Mouse (Mus musculus) urinary bladder, adult 18-20 months (tissue): ENCODE measurements around the gene N4bp2.

Experiments used
- DNase-seq, 2 experiments: peaks; one replicate each; pipeline ENCODE4 v3.0.0; 2022; ENCODE audit warnings: low spot score in 2 of 2, mixed read lengths in 2 of 2

The N4bp2 gene

DNA sequence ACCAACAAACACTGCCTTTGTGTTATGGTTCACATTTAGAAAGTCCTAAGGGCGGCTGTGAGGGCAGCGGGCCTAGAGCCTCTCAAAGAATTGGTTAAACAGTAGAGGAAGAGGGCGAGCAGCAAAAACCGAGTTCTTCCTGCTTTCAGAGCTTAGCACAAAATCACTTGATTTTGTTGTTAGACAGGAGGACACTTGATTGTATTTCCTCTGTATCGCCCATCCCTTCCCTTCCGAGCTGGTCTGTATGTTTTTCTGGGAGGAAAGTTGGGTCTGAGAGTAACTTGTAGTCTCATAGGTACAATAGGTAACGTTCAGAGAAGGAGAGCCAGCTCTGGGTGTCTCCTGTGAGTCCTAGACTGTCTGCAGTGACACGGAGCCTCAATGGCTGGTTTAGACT, 63.8 kb downstream of the N4bp2 start:
- no peak for DNase-seq

- DNase-seq, result no peak
Observed at GRCm38 (mm10) chr5:65828261-65828660, 64.9 kb downstream of the N4bp2 start.

- no peak for DNase-seq
Observed at GRCm38 (mm10) chr5:65829059-65829458, 65.7 kb downstream of the N4bp2 start.

GRCm38 (mm10) chr5:65831917-65832618, 68.7 kb downstream of the N4bp2 start:
- DNase-seq, result no peak

GRCm38 (mm10) chr5:65833092-65833491, 69.8 kb downstream of the N4bp2 start:
- DNase-seq, result no peak

DNA sequence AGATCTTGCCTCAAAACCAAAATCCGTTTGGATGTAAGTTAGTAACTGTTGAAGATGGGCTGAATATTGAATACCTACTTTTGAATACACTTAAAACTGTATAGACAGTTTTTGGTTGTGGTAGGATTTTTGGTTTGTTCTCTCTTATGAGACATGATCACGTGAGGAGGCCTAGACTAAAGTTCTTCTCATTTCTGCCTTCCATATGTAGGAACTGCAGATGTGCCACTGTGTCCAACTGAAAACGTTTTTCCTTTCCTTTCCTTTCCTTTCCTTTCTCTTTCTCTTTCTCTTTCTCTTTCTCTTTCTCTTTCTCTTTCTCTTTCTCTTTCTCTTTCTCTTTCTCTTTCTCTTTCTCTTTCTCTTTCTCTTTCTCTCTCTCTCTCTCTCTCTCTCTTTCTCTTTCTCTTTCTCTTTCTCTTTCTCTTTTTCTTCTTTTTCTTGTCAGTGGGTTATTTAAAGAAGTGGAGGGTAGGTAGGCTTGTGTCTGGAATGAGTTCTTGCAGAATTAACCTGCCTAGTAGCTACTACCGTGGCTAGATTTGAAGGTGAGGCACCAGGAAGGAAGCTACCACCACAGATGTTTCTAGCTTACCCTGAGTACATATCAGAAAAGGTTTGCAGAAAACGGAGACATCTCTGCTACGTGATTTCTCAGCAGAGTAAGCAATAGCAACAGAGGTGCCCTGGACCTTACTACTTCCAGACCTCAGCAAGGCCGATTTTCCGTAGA, 70.6 kb downstream of the N4bp2 start:
- DNase-seq, result no peak

GRCm38 (mm10) chr5:65838053-65838452, 74.7 kb downstream of the N4bp2 start:
- no peak for DNase-seq

- DNase-seq, result no peak
Observed at GRCm38 (mm10) chr5:65842947-65843346, 79.6 kb downstream of the N4bp2 start.

GRCm38 (mm10) chr5:65846534-65846933, 83.2 kb downstream of the N4bp2 start:
- no peak for DNase-seq

GRCm38 (mm10) chr5:65846958-65847357, 83.6 kb downstream of the N4bp2 start:
- no peak for DNase-seq

- DNase-seq, result no peak
Observed at GRCm38 (mm10) chr5:65847656-65848055, 84.3 kb downstream of the N4bp2 start.

DNA sequence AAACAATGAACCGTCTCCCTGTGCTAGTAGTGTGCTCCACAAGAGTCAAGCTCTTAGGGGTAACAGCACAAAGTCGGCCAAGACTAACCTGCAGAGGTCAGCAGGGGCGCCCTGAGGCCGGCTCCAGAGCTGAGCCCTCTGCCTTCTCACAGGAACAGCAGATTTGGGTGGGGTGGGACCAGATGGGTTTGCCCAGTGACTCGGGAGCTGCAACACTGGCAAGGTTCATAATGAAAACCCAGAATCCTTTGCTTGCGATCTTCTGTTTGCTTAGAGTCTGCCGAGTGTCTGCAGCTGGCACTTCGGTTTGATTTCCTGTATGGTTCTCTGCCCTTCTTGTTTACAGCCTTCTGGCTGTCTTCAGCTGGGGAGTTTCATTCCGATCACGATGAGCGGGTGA, 87.4 kb downstream of the N4bp2 start:
- DNase-seq, result no peak

DNA sequence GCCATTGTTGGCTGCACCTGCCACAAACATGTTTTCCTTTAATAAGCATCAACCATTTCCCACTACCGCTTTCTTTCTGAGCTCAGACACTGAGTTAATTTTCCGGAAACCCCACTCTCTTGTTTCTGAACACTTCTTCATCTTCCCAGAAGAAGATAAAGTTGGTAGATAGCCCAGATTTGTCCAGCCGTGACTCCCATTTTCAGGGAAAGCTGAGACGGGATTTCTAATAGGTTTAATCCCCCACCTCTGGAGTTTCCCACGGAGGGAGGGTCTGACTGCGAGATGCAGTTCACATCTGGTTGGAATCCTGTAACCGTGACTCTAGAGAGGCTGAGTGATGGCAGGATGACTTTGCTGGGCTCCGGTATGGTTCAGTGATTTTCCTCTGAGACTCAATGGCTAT, 91.5 kb downstream of the N4bp2 start:
- DNase-seq, result no peak

GRCm38 (mm10) chr5:65855571-65855970, 92.2 kb downstream of the N4bp2 start:
- no peak for DNase-seq

DNA sequence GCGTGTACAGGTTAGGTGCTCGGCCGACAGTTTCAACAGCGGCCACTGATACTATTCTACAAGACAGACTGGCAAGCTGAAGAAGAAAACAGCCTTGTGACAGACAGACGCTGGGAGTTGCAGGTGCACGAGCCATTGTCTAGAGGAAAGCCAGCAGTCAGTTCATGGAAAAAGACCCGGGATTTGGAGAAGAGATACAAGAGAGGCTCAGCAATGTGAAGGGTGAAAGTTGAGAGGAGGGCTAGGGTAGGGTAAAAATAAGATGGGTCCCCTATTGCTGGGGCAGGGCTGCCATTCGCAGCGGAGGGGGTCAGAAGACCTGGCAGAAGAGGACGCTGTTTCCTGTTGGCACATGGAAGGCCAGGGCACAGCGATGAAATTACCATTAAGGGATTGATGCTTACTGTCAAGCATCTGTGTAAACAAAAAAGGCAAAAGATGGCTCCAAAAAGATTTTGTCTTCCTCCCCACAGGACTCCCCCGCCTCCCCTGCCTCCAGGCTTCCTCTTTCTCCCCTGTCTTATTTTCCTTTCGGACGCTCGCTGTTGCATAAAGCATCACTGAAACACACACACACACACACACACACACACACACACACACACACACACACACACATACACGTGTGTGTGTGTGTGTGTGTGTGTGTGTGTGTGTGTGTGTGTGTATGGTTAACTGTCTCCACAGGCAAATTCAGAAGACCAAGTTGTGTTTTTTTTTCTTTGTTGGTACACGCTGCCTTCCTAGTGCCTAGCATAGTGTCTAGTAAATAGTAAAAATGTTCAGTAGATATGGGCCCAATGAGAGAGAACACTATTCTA, 93.5 kb downstream of the N4bp2 start:
- no peak for DNase-seq

GRCm38 (mm10) chr5:65857935-65858334, 94.6 kb downstream of the N4bp2 start:
- DNase-seq, result no peak

DNA sequence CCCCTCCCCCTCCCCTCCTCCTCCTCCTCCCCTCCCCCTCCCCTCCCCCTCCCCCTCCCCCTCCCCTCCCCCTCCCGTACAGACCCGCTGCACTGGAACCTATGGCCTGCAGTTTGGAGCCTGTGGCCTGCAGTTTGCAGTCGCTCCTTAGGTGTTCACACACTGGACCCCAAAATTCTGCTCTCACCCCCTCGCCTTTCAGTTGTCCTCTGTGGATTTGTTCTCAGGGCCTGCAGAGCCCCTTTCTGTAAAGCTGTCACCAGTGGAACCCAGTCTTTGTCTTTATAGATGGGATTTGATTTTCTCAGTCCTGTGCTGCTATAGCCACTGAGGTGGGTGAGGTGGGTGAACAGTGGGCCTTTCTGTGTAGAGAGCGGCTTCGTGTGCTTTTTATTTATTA, 95.0 kb downstream of the N4bp2 start:
- no peak for DNase-seq

DNA sequence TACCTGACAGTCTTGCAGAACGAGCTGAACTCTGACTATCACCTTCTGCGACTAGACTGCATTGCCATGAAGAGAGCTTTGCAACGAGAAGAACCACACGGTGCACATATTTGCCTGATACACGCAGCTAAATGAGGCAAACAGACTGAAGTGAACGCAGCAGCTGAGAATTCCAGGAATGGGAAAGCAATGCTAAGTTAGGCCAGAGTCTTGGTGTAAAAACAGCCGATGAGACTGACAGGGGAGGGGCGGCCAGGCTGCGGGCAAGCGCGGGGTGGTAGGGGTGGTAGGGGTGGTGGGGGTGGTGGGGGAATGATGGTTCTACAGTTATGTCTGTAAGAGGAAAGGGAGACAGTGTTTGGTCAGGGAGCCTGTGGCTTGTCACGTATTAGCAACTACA, 95.6 kb downstream of the N4bp2 start:
- DNase-seq, result no peak

GRCm38 (mm10) chr5:65859396-65859795, 96.1 kb downstream of the N4bp2 start:
- no peak for DNase-seq

DNA sequence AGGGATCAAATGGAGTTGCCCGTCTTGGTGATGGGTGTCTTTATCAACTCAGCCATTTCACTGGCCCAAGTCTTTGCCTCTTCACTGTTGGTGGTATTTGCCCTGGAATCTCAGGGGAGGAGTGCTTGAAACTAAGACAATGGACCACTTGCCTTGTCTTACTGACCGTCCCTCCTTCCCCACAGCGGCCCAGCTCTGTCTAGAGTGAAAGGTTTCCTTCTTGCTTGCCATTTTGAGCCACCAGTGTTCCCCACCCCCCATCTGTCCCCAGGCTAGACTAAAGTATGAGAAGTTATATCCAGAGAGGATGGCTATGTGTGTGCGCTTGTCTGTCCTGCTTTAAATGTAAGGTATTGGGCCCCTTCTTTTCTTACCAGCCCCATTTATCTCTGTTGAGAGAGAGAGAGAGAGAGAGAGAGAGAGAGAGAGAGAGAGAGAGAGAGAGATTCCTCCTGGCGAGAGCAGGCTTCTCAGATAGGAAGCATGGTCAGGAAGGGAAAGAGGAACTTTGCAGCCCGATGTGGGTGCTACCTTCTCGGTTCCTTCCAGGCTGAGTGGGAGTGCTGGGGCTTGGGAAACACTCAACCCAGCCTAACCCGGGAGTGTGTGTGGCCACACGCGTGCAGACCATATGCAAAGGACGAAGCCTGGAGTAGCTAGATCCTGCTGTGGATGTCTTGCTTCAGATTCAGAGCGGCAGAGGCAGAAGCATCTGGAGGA, 97.1 kb downstream of the N4bp2 start:
- DNase-seq, result no peak

DNA sequence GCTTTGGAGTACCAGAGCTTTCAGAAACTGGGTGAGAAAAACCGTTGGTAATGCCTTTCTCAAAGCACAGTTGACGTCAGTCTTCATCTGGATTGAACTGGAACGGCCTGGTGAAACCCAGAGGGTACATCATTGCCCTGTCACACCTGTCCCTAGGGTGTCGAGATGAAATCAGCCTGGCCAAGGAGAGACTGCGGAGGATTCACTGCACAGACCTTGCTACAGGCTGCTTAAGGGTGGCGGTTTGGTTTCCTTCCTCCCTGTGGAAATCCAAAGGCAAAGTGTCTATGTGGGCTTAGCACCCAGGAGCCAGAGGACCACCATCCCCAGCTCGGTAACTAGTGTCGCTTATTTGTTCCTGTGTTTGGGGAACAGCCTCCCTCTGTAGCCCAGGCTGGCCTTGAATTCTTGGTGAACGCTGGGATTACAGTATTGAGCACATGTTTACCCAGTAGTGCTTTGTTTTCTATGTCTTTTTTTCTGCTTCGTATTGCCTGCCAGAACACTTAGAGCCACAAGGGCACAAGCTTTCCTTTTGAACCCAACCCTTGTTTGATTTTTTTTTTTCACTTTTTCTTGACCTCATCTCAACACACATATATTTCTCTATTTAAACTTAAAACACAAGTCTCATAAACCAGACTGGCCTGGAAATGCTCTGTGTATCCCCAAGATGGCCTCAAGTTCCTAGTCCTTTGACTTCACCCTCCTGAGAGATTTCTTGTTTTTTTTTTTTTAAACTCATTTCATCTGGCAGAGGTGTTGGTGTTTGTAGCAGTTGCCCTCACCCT, 98.0 kb downstream of the N4bp2 start, which contains the start of gene Rhoh:
Gene Rhoh (plus strand): TSS at position 60 of the 791 bp plus-strand sequence.
- DNase-seq, result no peak
